Mouse (Mus musculus) ES-Bruce4 (cell line): ENCODE data around the gene Bicd2.

Experiments
- CTCF ChIP-seq: IDR thresholded peaks from one replicate; pipeline ENCODE4 v1.8.1; 2011; ENCODE audit warnings: low read depth, low read length
- EP300 ChIP-seq: IDR thresholded peaks from 2 replicates; pipeline ENCODE4 v1.6.1; 2011; ENCODE audit warnings: low read depth, low read length; ENCODE audit not compliant: insufficient read depth
- POLR2A ChIP-seq: IDR thresholded peaks from one replicate; pipeline ENCODE4 v1.8.1; 2011; ENCODE audit warnings: low read length; ENCODE audit not compliant: insufficient read depth

DNA sequence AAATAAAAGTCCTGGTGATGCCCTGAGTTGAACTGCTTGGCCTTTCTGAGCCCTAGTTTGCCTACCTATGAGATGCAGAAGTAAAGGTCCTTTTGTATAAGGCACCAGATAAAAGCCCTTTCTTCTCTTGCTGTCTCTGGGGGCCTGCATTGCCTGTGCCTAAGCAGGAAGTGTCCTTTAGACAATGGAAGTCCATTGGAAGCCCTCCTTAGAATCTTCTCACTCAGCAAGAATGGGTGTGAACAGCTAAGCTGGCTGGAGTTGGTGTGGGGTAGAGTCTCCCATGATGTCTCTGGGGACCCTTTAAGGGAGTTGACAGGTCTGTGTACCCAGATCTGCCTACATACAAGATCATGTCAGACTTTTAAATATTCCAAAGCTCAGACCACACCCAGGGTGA, 12.0 kb downstream of the Bicd2 start:
- no peak for TF ChIP-seq CTCF
- TF ChIP-seq EP300 = no peak
- TF ChIP-seq POLR2A = no peak
